Mouse (Mus musculus): ENCODE results near the gene Syf2.

DNA sequence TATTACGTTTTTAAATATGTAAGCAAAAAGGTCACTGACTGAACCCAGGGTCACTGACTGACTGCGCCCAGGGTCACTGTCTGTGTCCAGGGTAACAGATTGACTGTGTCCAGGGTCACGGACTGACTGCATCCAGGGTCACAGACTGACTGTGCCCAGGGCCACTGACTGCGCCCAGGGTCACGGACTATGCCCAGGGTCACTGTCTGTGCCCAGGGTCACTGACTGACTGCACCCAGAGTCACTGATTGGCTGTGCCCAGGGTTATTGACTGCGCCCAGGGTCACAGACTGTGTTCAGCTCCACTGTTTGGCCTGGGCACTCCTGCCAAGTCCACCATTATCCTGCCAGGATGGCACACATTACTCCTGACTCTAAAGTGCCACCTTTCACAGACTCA lies 33.4 kb upstream of the Syf2 start:
- no peak for TF ChIP-seq EP300 (IDR thresholded peaks at IDR 0.05; ENCODE audit: low read depth)
- TF ChIP-seq CTCF (IDR thresholded peaks at IDR 0.05; ENCODE audit: low read depth), result no peak
